Mouse (Mus musculus) erythroid progenitor cell, adult 5-6 weeks (primary cell): ENCODE data around the gene Cryl1. TPM values are rescaled to one million over a fixed set of nuclear protein-coding genes. Genes with fewer than 3 reads are reported as not detected.

Experiments used
- ATAC-seq: replicated peaks from 2 replicates; pipeline ENCODE4 v1.8.0; 2016; ENCODE audit warnings: moderate number of reproducible peaks, mild to moderate bottlenecking, moderate TSS enrichment, inconsistent platforms; ENCODE audit not compliant: poor library complexity, low FRiP score, severe bottlenecking
- total RNA-seq, 2 experiments: library from RNA; stranded (forward) in 1 of 2; stranded (reverse) in 1 of 2; fragments of 150-400 nt in 1 of 2; fragments of 186-747, 209-891 nt in 1 of 2; gene quantifications; 2 replicates each; pipeline versions ENCODE4 v1.2.3 to v1.2.4; 2015 to 2017; ENCODE audit warnings: low replicate concordance in 2 of 2

Gene Cryl1
- total RNA-seq, 2 experiments from 2014 or later, result 3.6 to 5.4 TPM

DNA sequence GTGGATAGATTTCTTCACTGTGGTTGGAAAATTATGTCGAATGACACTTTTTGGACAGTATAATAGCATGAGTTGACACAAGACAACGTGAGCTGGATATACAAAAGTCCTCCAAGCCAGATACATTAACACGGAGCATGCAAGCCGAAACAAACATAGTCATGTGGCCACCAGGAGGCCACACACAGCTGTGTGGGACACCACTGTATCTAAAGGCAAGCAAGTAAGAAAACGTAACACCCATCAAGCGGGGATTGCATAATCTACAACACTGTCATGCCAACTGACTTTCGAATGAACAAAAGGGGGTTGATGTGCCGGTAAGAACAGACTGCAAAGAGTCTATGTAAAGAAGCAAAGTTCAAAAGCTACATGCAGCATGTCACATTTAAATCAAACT, 65.8 kb downstream of the Cryl1 start:
- no peak for ATAC-seq

DNA sequence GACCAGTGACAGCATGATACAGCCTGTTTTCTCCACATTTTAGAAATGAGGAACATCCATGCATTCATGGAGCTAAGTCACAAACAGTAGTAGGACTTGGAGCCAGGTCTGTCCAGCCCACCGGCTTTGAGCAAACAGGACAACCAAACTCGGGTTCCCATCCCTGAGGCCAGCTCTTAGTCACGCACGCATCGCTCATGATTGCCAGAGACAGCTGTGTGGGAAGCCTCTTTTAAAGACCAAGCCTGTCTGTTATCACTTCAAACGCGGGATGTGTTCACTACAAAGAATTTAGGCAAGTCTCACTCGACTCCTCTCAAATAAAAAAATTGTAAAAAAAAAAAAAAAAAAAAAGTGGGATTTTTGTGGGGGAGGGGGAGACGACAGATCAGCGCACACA, 67.2 kb downstream of the Cryl1 start:
- no peak for ATAC-seq

GRCm38 (mm10) chr14:57329600-57329999, 68.7 kb downstream of the Cryl1 start:
- ATAC-seq, result no peak

DNA sequence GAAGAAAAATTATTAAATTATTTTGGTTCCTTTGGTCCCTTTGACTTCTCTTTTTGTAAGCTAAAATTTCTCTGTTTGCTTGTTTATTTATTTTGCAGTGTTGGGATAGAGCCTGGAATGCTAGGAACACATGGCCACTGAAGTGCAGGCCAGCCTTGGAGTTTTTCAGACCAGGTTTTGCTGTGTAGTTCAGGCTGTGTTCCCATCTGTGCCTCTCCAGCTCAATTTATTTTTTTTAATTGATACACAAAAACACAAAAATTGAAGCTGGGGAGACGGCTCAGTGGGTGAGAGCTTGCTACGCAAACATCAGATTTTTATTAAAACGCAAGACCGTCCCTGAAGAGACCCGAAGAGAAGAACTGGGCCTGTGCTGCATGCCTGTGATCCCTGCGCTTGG, 71.6 kb downstream of the Cryl1 start:
- no peak for ATAC-seq

DNA sequence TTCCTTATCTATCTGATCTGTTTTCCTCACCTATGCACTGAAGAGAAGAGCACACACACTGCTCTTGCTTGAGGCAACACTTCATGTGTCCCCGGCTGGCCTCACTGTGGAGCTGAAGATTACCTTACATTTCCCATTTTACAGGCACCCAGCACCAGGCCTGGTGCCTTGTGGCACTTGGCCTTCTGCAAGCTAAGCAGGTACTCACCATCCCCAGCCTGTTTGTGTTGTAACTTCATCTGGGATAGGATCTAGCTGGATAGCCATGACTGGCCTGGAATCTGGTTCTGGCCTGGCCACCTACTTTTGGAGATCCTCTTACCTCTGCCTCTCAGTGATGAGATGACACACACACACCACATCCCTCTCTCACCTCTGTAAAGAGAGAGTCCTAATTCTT, 79.5 kb downstream of the Cryl1 start:
- ATAC-seq, result no peak

DNA sequence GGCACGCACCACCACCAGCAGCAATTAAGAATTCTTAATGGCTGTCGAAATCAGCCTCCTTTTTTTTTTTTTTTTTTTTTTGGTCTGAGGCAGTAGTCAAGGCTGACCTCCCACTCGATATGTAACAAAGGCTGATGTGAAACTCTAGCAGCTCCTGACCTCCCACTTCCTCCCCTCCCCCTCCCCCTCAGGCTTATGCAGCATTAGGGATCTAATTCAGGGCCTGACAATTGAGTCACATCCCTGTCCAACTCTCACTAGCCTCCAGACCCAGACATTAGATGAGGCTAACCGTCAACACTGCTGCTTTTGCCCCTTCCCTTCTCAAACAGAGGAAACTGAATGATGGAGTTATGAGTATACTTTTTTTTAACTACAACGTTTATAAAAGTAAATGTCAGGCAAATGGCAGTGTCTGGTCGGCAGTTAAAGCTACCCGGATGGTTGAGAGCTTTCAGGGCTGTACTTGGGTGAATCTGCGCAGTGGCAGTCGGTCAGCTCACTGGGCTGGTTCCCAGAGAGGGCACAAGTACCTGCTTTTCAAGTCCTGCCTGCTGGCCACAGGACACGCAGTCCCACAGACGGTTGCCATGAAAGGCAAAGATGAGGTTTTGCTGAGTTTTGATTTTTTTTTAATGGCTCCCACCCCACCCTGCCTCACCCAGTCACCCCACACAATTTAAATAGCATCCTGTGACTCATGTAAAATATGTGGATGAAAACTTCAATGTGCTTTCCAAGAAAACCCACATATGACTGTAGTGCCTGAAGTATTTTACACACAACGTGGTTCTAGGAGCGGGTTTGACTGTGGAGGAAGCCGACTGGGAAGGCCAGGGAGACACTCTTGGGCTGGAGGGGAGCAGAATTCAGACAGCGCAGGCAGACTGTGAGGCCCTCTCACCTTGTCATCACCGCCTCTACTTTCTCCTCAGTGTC, 81.4 kb downstream of the Cryl1 start:
- ATAC-seq, result no peak

DNA sequence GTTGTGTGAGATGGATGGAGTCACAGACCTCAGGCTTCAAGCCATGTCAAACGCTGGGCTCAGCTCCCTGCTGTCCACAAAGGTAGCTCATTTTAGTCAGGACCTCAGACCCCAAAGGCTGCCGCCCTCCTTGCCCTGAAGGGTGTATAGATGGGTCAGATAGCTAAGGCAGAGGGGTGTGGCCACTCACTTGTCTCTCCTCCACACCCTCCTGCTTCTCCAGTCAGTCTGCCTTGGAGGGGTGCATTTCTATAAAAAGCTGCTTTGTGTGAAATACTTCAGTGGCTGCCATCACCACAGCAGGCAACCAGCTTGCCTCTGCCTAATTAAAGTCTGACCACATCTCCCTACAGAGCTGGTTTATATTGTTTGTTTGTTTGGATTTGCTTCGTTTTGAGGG, 82.4 kb downstream of the Cryl1 start:
- ATAC-seq, result no peak

- ATAC-seq, result no peak
Measured at GRCm38 (mm10) chr14:57315551-57315950, 82.8 kb downstream of the Cryl1 start.

DNA sequence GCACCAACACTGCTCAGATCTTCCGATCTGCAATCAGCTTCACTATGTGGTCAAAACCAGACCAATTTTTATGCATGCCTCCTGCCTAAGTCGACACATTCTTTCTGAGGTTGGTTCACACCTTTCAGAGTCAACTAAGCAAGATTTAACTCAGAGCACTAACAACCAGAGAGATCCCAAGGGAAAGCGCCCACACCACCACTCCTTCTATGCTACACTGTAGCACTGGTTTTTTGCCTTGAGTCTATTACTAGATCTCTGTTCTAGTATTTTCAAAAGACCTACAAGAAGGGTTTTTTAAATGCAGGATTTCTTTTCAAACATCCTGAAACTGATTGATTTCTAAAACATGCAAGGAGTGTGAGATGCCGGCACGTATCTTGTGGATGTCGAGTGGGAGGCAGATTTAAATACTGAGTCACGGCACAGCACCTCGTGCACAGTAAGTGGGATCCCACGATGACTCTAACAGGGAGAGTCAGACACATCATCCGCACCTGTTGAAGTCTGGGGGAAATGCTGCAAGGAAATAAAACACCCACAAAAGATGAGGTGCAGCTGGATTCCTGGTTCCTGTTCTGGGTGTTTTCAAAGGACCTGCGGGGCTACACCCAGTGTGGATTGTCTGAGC, 96.6 kb downstream of the Cryl1 start:
- ATAC-seq, result no peak

DNA sequence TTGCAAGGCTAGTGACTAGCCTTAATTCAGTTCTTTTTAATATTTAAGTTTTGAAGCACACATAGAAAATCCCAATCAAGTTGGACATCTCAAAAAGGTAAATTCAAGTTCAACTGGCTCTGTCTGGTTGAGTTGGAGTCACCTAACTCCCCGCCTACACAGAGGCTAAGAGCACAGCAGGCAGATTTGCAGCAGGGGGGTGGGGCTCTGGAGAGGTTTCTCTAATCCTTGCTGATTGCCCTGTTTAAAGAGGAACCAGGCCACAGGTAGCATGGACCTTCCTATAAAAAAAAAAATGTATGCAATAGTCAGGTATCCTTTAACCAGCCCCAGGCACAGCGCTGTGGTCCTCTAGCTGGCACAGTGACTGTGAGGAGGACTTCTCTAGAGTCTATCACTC, 97.8 kb downstream of the Cryl1 start:
- no peak for ATAC-seq

- ATAC-seq, result no peak
Measured at GRCm38 (mm10) chr14:57297672-57298071, 100.7 kb downstream of the Cryl1 start.

GRCm38 (mm10) chr14:57291399-57291942, 106.9 kb downstream of the Cryl1 start:
- ATAC-seq, result no peak

DNA sequence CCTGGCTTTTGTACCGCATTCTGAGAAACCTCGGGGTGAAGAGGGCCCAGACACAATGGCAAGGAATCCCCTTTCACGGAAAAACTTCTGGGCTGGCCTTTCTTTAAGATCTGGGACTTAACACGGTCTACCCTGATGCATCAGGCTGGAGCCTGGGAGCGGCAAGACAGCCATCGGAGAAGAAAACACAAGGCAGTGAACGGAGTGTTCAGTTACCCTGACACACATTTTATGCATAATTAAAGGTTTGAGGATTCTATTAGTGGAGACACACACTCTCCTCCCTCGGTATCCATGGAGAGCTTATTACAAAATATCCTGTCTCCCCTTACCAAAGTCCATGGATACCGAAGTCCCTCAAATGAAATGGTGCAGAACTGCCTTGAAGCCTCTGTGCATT, 109.2 kb downstream of the Cryl1 start:
- no peak for ATAC-seq

- no peak for ATAC-seq
Measured at GRCm38 (mm10) chr14:57283816-57284215, 114.5 kb downstream of the Cryl1 start.

DNA sequence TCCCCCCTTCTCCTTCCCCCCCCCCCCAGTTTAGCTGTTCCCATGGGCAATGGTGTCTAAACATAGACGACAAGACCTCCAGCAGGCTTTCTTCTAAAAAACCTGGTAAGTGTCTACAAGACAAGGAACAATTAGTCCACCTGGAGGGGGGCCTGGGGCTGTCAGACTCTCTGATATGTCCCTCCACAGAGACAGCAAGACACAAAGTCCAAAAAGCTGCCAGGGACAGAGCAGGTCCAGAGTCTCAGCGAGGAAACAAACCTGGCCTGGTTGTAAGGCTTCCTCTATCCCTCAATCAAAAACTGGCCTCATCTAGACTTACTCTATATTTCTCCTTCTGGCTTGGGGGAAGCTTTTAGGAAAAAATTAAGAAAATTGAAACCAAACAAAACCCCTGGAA, 115.7 kb downstream of the Cryl1 start:
- no peak for ATAC-seq

GRCm38 (mm10) chr14:57280835-57281234, 117.5 kb downstream of the Cryl1 start:
- ATAC-seq, result no peak

DNA sequence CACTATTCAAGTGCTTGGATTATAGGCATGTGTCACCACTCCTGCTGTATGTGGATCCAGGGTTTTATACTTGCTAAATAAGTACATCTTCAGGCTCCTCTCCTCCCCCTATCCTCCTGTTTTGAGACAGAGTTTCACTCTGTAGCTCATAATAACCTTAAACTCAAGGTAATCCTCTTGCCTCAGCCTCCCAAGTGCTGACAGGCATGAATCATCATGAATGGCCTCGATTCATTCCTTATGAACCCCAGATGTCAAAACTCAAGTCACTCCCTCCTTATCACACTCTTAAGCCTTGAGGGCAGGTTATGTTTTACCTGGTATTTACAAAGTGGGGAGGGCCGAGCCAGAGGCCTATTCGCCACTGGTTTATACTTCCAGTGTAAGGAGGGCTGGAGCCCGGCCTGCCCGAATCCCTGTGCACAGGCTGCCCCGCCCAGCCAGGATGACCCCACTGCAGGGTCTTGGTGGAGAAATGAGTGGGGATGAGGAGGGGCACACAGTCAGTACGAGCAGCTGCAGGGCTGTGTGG, 121.8 kb downstream of the Cryl1 start:
- no peak for ATAC-seq

GRCm38 (mm10) chr14:57272341-57272740, 126.0 kb downstream of the Cryl1 start:
- ATAC-seq, result no peak

GRCm38 (mm10) chr14:57271861-57272260, 126.5 kb downstream of the Cryl1 start:
- ATAC-seq, result no peak

GRCm38 (mm10) chr14:57268900-57269299, 129.4 kb downstream of the Cryl1 start:
- ATAC-seq, result no peak

- no peak for ATAC-seq
Measured at GRCm38 (mm10) chr14:57268344-57268743, 130.0 kb downstream of the Cryl1 start.
